ENCODE assay signal across 8 mouse cellular contexts in the genomic region with DNA sequence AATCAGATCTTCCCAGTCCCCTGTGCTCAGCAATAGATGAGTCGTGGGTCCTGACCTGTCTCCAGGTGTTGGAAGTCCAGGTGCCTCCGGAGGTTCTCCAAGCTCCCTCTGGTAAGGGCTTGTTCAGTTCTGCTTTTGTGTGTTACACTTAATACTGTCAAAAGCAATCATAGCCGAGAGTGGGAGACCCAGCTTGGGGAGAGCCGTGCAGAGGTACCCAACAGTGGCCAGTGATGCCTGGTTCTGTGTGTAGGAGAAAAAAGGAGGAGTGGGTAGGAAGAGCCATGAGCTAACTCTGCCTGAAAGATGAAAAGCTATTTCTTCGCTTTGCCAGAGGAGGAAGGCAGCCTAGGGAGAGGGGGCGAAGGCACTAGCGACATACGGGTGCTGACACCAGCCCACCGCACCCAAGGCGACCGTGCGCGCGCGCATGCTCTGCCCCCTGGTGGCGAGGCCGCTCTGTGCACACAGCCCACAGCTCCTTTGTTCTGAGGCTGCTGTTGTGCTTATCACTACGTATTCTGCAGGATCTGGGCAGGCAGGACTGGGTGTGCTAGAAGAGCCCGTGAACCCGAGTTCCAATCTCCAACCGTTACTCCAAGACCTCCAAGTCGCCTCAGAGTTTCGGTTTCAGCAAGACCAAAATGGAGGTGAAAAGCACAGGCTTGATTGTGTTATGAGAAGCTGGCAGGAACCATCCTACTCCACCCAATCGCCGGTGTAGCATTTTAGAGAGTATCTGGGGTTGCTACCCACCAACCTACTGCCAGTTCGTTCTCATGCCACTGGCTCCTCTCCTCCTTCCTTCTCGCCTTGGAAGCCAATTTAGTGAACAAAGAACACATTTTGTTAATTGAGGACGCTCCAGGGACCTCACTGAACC. TPM values are rescaled to one million over a fixed set of nuclear protein-coding genes. Genes with fewer than 3 reads are reported as not detected.
DNase-seq lines count a peak whose midpoint lies in the region; ATAC-seq lines count a peak whose summit lies in the region.

No protein-coding gene starts in this region.

- no peaks in the 10 kb centered on the region for H3K9me3 ChIP-seq in intestine, embryonic 14.5 days (ENCODE audit: control insufficient read depth, low read length)

- peak; percentile 91 for ATAC-seq in activated CD4-positive, CD25-positive, alpha-beta regulatory T cell, adult 4 months
- ATAC-seq in common myeloid progenitor, adult 5-6 weeks (replicated peaks; ENCODE audit: low read depth, poor library complexity, severe bottlenecking), result peak; percentile 99
- peak; percentile 88 for ATAC-seq in intestine, embryonic 14.5 days (replicated peaks; ENCODE audit: low FRiP score, low TSS enrichment, low read depth)
- ATAC-seq in megakaryocyte-erythroid progenitor cell, adult 5-6 weeks (replicated peaks; ENCODE audit: low FRiP score, low TSS enrichment, poor library complexity, severe bottlenecking), result peak; percentile 98

- peak; percentile 83 for DNase-seq in gastrocnemius, postnatal 10 days
- DNase-seq in intestine, embryonic 14.5 days (ENCODE audit: low spot score), result peak; percentile 93
- peak; percentile 87 to 88 for DNase-seq in left cerebral cortex, postnatal 10 days (ENCODE audit: extremely low spot score in 1 of 2, low spot score in 2 of 2)
- DNase-seq in right cerebral cortex, postnatal 14 days, result peak; percentile 90
- DNase-seq in urinary bladder, postnatal 4 days (ENCODE audit: low spot score in 2 of 2), result peak; percentile 59 to 80

- H3K4me2 ChIP-seq in intestine, embryonic 14.5 days (ENCODE audit: low read length), result peak overlapping the region; percentile 53

- peak overlapping the region; percentile 27 for H3K4me3 ChIP-seq in intestine, embryonic 14.5 days (ENCODE audit: low read depth, low read length)

- H3K36me3 ChIP-seq in intestine, embryonic 14.5 days (ENCODE audit: control insufficient read depth, insufficient read depth, low read length), result no peaks in the 10 kb centered on the region

- peak overlapping the region; percentile 20 for H3K9ac ChIP-seq in intestine, embryonic 14.5 days (ENCODE audit: low read length)

- H3K4me1 ChIP-seq in intestine, embryonic 14.5 days (replicated peaks; ENCODE audit: control insufficient read depth, insufficient read depth, low read length), result 0 out of 2 replicates have a peak, but pooled peaks cover 3% of the 10 kb centered on the region

- WGBS in intestine, embryonic 14.5 days, result 17% methylated on average over 28 of the region's 28 CpGs

- intact Hi-C loops in left cerebral cortex, postnatal 10 days (cut with DNase I), result loop anchor here (2.0 to 10.0 kb wide), 2 partner anchors 161 to 487 kb away; partner anchors contain the start of genes Bod1 and Nsg2

- H3K27me3 ChIP-seq in intestine, embryonic 14.5 days (replicated peaks; ENCODE audit: control insufficient read depth, insufficient read depth, low read length), result 0 out of 2 replicates have a peak, but pooled peaks cover 5% of the 10 kb centered on the region

- H3K27ac ChIP-seq in intestine, embryonic 14.5 days (ENCODE audit: low read depth), result no peak overlapping the region

RNA-seq across cellular contexts. Expression of gene Il9r, which starts 37.9 kb away (rescaled TPM):
- 1 to 10 TPM; 4.5 to 7.1 TPM for polyA plus RNA-seq in activated CD4-positive, CD25-positive, alpha-beta regulatory T cell, adult 4 months (2017; shearing (Covaris generic))
- total RNA-seq in common myeloid progenitor, adult 5-6 weeks (2017), result not detected in 2 replicates
- not detected for total RNA-seq in gastrocnemius, postnatal 10 days (2021)
- not detected in 2 replicates for polyA plus RNA-seq in intestine, embryonic 14.5 days (2014; fragmentation: Nextera tagmentation; extraction: Ambion mirVana)
- total RNA-seq in left cerebral cortex, postnatal 10 days (2021), result not detected
- total RNA-seq in megakaryocyte-erythroid progenitor cell, adult 5-6 weeks (2014; fragmentation: Nextera tagmentation), result not detected in 2 replicates
- 0.19 TPM in 1 of 2 replicates, not detected in the other for total RNA-seq in megakaryocyte-erythroid progenitor cell, adult 5-6 weeks (2017)

RNA-seq across cellular contexts. Expression of gene Snrnp25, which starts 43.1 kb away (rescaled TPM):
- 10 to 100 TPM; 70.5 to 73.4 TPM for polyA plus RNA-seq in activated CD4-positive, CD25-positive, alpha-beta regulatory T cell, adult 4 months (2017; shearing (Covaris generic))
- total RNA-seq in common myeloid progenitor, adult 5-6 weeks (2017), result 33.8 and 59.5 TPM in 2 replicates
- total RNA-seq in gastrocnemius, postnatal 10 days (2021), result 1 to 10 TPM; 7.6 to 8.6 TPM
- polyA plus RNA-seq in intestine, embryonic 14.5 days (2014; fragmentation: Nextera tagmentation; extraction: Ambion mirVana), result 58.0 and 60.7 TPM in 2 replicates
- total RNA-seq in left cerebral cortex, postnatal 10 days (2021), result 10 to 100 TPM; 25.9 to 28.4 TPM
- total RNA-seq in megakaryocyte-erythroid progenitor cell, adult 5-6 weeks (2014; fragmentation: Nextera tagmentation), result 44.9 and 56.4 TPM in 2 replicates
- total RNA-seq in megakaryocyte-erythroid progenitor cell, adult 5-6 weeks (2017), result 42.0 and 59.1 TPM in 2 replicates

RNA-seq across cellular contexts. Expression of gene Rhbdf1, which starts 59.9 kb away (rescaled TPM):
- polyA plus RNA-seq in activated CD4-positive, CD25-positive, alpha-beta regulatory T cell, adult 4 months (2017; shearing (Covaris generic)), result under 1 TPM in 1 of 2 experiments, not detected in 1; 0.49 TPM
- 0.32 and 2.0 TPM in 2 replicates for total RNA-seq in common myeloid progenitor, adult 5-6 weeks (2017)
- 10 to 100 TPM; 26.3 to 35.3 TPM for total RNA-seq in gastrocnemius, postnatal 10 days (2021)
- polyA plus RNA-seq in intestine, embryonic 14.5 days (2014; fragmentation: Nextera tagmentation; extraction: Ambion mirVana), result 45.6 and 57.9 TPM in 2 replicates
- 10 to 100 TPM; 16.4 to 21.8 TPM for total RNA-seq in left cerebral cortex, postnatal 10 days (2021)
- total RNA-seq in megakaryocyte-erythroid progenitor cell, adult 5-6 weeks (2014; fragmentation: Nextera tagmentation), result 0.87 TPM in 1 of 2 replicates, not detected in the other
- 0.76 TPM in 1 of 2 replicates, not detected in the other for total RNA-seq in megakaryocyte-erythroid progenitor cell, adult 5-6 weeks (2017)
